Mouse (Mus musculus) lung, adult 2 months (tissue): ENCODE measurements around the gene Tjp3.

Source experiments
- CTCF ChIP-seq: fragments of 200-500 bp; IDR thresholded peaks from 2 replicates; pipeline ENCODE4 v1.5.1; 2011; ENCODE audit warnings: mild to moderate bottlenecking, low read length, control low read depth; ENCODE audit not compliant: insufficient read depth
- POLR2A ChIP-seq: fragments of 200-500 bp; IDR thresholded peaks from 2 replicates; pipeline ENCODE4 v1.6.1; 2011; ENCODE audit warnings: low read depth, mild to moderate bottlenecking, control low read depth, low read length, borderline replicate concordance; ENCODE audit errors: extremely low read depth

DNA sequence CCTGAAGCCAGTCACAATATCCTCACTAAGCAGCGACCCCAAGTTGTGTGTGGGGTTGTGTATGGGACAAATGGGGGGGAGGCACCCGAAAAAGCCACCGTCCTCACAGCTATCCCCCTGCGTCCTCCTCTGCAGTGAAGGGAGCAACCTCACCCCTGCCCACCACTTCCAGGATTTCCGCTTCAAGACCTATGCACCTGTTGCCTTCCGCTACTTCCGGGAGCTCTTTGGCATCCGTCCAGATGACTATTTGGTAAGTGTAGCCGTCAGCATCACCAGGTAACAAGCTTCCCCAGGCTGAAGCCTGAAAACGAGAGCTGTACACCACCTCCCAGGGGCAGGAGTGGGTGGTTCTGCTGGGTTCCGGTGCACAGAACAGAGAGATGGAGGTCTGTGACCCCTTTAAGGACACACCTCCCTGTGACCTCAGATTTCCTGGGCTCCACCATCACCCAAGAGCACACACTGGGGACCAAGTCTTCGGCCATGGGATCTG is 14.8 kb upstream of the Tjp3 start:
- TF ChIP-seq CTCF (no peak), POLR2A (no peak)
